24 mouse cellular contexts compared by ENCODE assay signal in genomic region chr12:118772790-118773189, GRCm38 (mm10).
A peak's percentile ranks its signal among the peaks of the same experiment; 100 is the strongest.
DNase-seq lines count a peak whose midpoint lies in the region; ATAC-seq and TF ChIP-seq lines count a peak whose summit lies in the region.
"Had no signal": no experiment of that assay in that cellular context is flagged by ENCODE, and none has a peak within 500 bp of the region (broad histone marks: within the 10 kb centered on the region; RNA-seq: fewer than 3 reads in every experiment).

No protein-coding gene starts in this region.

- no peak for TF ChIP-seq EP300 in CH12.LX (IDR thresholded peaks at IDR 0.05; ENCODE audit: low read length)

- no peak for TF ChIP-seq RAD21 in CH12.LX (IDR thresholded peaks at IDR 0.05; ENCODE audit: low read depth, low read length)

- 78% methylated on average over 2 of the region's 2 CpGs for WGBS in embryonic facial prominence, embryonic 10.5 days

- no peak for TF ChIP-seq POLR2A in CH12.LX (IDR thresholded peaks at IDR 0.05; ENCODE audit: low read depth, low read length)

- peak; percentile 25 for DNase-seq in CH12.LX (ENCODE audit: extremely low read depth)
- DNase-seq in heart, postnatal 36 days: no peak
- no peak for DNase-seq in c-Kit-positive CD71-positive TER-119-positive erythroid progenitor cells, embryonic 14.5 days (ENCODE audit: low spot score)
- DNase-seq in embryonic facial prominence, embryonic 10.5 days (ENCODE audit: low spot score): no peak
- DNase-seq: adrenal gland, adult 8-10 months; adrenal gland, postnatal 14 days; adrenal gland, postnatal 36 days; B cell, adult 2 months; cerebellum, adult 11 months; cerebellum, adult 18-20 months; cerebellum, adult 8-10 months; cerebellum, adult 9-11 months; cerebellum, postnatal 14 days; cerebellum, postnatal 36 days; forebrain, postnatal 0 days had no signal

- H3K27me3 ChIP-seq in CH12.LX (replicated peaks): no peaks in the 10 kb centered on the region
- H3K27me3 ChIP-seq in embryonic facial prominence, embryonic 10.5 days (replicated peaks; ENCODE audit: low read depth, poor library complexity, severe bottlenecking): peaks cover 5% of the 10 kb centered on the region; the same call in 1 of the 2 replicates
- H3K27me3 ChIP-seq: embryonic facial prominence, embryonic 13.5 days; embryonic facial prominence, embryonic 15.5 days; forebrain, embryonic 15.5 days had no signal

- no peak overlapping the region for H3K9ac ChIP-seq in CH12.LX (ENCODE audit: insufficient read depth, low read depth)
- H3K9ac ChIP-seq: embryonic facial prominence, embryonic 13.5 days; embryonic facial prominence, embryonic 15.5 days; forebrain, embryonic 13.5 days; forebrain, embryonic 15.5 days; forebrain, postnatal 0 days had no signal

- H3K27ac ChIP-seq in CH12.LX (ENCODE audit: insufficient read depth, low read depth): no peak overlapping the region
- H3K27ac ChIP-seq in embryonic facial prominence, embryonic 10.5 days (replicated peaks): no peak overlapping the region
- H3K27ac ChIP-seq: embryonic facial prominence, embryonic 13.5 days; embryonic facial prominence, embryonic 15.5 days; forebrain, embryonic 10.5 days; forebrain, embryonic 13.5 days; forebrain, embryonic 15.5 days had no signal

- no peak for TF ChIP-seq CTCF in CH12.LX (conservative IDR thresholded peaks at IDR 0.05 in 1 of 2, IDR thresholded peaks at IDR 0.05 in 1 of 2; ENCODE audit: low read depth in 2 of 2, low read length in 2 of 2)

- no peaks in the 10 kb centered on the region for H3K36me3 ChIP-seq in CH12.LX (replicated peaks in 1 of 2; ENCODE audit: control insufficient read depth in 1 of 2, insufficient read depth in 1 of 2, low read length in 1 of 2)
- H3K36me3 ChIP-seq in embryonic facial prominence, embryonic 10.5 days (replicated peaks): no peaks in the 10 kb centered on the region
- H3K36me3 ChIP-seq: embryonic facial prominence, embryonic 13.5 days; embryonic facial prominence, embryonic 15.5 days; forebrain, embryonic 10.5 days; forebrain, embryonic 15.5 days had no signal

- in situ Hi-C loops in CH12.LX (cut with MboI; ENCODE audit: low pct_ligation_motif_present, low pct_unique_long_range_greater_than_20kb, low sequenced_read_pairs): no loop called here

- intact Hi-C loops in heart, postnatal 36 days (cut with DNase I): no loop called here

- ATAC-seq in granulocyte monocyte progenitor cell, adult 5-6 weeks (replicated peaks; ENCODE audit: poor library complexity, severe bottlenecking): 0 out of 2 replicates have a peak, but pooled peaks have one; percentile 30
- 0 out of 2 replicates have a peak, but pooled peaks have one; percentile 26 for ATAC-seq in megakaryocyte progenitor cell, adult 5-6 weeks (replicated peaks; ENCODE audit: poor library complexity)
- ATAC-seq: CD4-positive, CD25-positive, alpha-beta regulatory T cell, adult 4 months; forebrain, embryonic 13.5 days; forebrain, embryonic 15.5 days; forebrain, postnatal 0 days had no signal

- H3K4me2 ChIP-seq in CH12.LX (ENCODE audit: insufficient read depth, low read depth, poor library complexity, severe bottlenecking): no peak overlapping the region
- H3K4me2 ChIP-seq: embryonic facial prominence, embryonic 13.5 days; embryonic facial prominence, embryonic 15.5 days; forebrain, embryonic 13.5 days; forebrain, embryonic 15.5 days had no signal

- H3K9me3 ChIP-seq in CH12.LX (replicated peaks; ENCODE audit: low read length): no peaks in the 10 kb centered on the region
- H3K9me3 ChIP-seq in embryonic facial prominence, embryonic 10.5 days: no peaks in the 10 kb centered on the region
- H3K9me3 ChIP-seq: embryonic facial prominence, embryonic 13.5 days; embryonic facial prominence, embryonic 15.5 days; forebrain, embryonic 10.5 days; forebrain, embryonic 13.5 days; forebrain, embryonic 15.5 days had no signal

- dilution Hi-C loops in CH12.LX (cut with MboI; ENCODE audit: extremely low pct_ligation_motif_present, extremely low pct_unique_long_range_greater_than_20kb, low sequenced_read_pairs): no loop called here

- H3K4me3 ChIP-seq in CH12.LX (replicated peaks in 1 of 3; ENCODE audit: low read depth in 2 of 3, low read length in 2 of 3, poor library complexity in 1 of 3): no peak overlapping the region
- no peak overlapping the region for H3K4me3 ChIP-seq in embryonic facial prominence, embryonic 10.5 days
- H3K4me3 ChIP-seq: embryonic facial prominence, embryonic 13.5 days; embryonic facial prominence, embryonic 15.5 days; erythroblast, embryonic 14.5 days; forebrain, embryonic 10.5 days; forebrain, embryonic 13.5 days; forebrain, embryonic 15.5 days had no signal

- H3K4me1 ChIP-seq in CH12.LX (ENCODE audit: control insufficient read depth in 1 of 2, insufficient read depth in 2 of 2): peaks cover 0 to 6% of the 10 kb centered on the region in 2 experiments; a peak in 1 of 4 replicates
- H3K4me1 ChIP-seq in embryonic facial prominence, embryonic 10.5 days: no peaks in the 10 kb centered on the region
- H3K4me1 ChIP-seq: embryonic facial prominence, embryonic 13.5 days; embryonic facial prominence, embryonic 15.5 days; forebrain, embryonic 10.5 days; forebrain, embryonic 13.5 days; forebrain, embryonic 15.5 days had no signal

- H3K79me2 ChIP-seq in CH12.LX (replicated peaks; ENCODE audit: control insufficient read depth, extremely low read depth, insufficient read depth, poor library complexity, severe bottlenecking): no peaks in the 10 kb centered on the region

TF ChIP-seq in CH12.LX, 34 proteins besides CTCF, POLR2A, EP300 and RAD21:
- TF ChIP-seq JUN (IDR thresholded peaks at IDR 0.05; ENCODE audit: insufficient read depth, low read depth, low read length): no peak
- TF ChIP-seq ELF1 (IDR thresholded peaks at IDR 0.05; ENCODE audit: low read depth, low read length): no peak
- no peak for TF ChIP-seq UBTF (IDR thresholded peaks at IDR 0.05; ENCODE audit: low read depth, low read length)
- peak; percentile 76 for TF ChIP-seq ZNF384 (IDR thresholded peaks at IDR 0.05; ENCODE audit: low read depth, low read length)
